Mouse (Mus musculus) C2C12 (cell line): ENCODE results near the gene Lgi4.

Experiments used
- CEBPB ChIP-seq: IDR thresholded peaks from one replicate; pipeline ENCODE4 v1.6.1; 2011; ENCODE audit warnings: low read depth, mild to moderate bottlenecking, control low read depth, moderate library complexity
- CTCF ChIP-seq: IDR thresholded peaks from one replicate; pipeline ENCODE4 v1.5.1; 2011; ENCODE audit not compliant: control insufficient read depth, insufficient read depth, insufficient read length
- FOSL1 ChIP-seq: IDR thresholded peaks from one replicate; pipeline ENCODE4 v1.8.0; 2011; ENCODE audit warnings: mild to moderate bottlenecking, low read length; ENCODE audit not compliant: poor library complexity, insufficient read depth, severe bottlenecking
- MAX ChIP-seq: IDR thresholded peaks from one replicate; pipeline ENCODE4 v1.6.1; 2011; ENCODE audit warnings: mild to moderate bottlenecking, control low read depth
- MYOD1 ChIP-seq: IDR thresholded peaks from one replicate; pipeline ENCODE4 v1.6.1; 2011; ENCODE audit warnings: low read depth; ENCODE audit not compliant: control insufficient read depth, insufficient read length
- MYOG ChIP-seq: IDR thresholded peaks from one replicate; pipeline ENCODE4 v1.6.1; 2011; ENCODE audit not compliant: control insufficient read depth, insufficient read length; ENCODE audit errors: extremely low read depth
- USF1 ChIP-seq: IDR thresholded peaks from one replicate; pipeline ENCODE4 v1.6.1; 2011; ENCODE audit warnings: low read depth, mild to moderate bottlenecking, control low read depth, moderate library complexity

GRCm38 (mm10) chr7:31110861-31111385, 51.8 kb downstream of the Lgi4 start:
- TF ChIP-seq CEBPB = no peak
- no peak for TF ChIP-seq CTCF
- no peak for TF ChIP-seq MAX
- no peak for TF ChIP-seq USF1
- no peak for TF ChIP-seq MYOD1
- no peak for TF ChIP-seq FOSL1
- TF ChIP-seq MYOG = no peak
